Mouse (Mus musculus) C2C12 (cell line): ENCODE data around the gene Mpp2.

Experiments used
- CEBPB ChIP-seq: IDR thresholded peaks from one replicate; pipeline ENCODE4 v1.6.1; 2011; ENCODE audit warnings: low read depth, mild to moderate bottlenecking, control low read depth, moderate library complexity
- CTCF ChIP-seq: IDR thresholded peaks from one replicate; pipeline ENCODE4 v1.5.1; 2011; ENCODE audit not compliant: control insufficient read depth, insufficient read depth, insufficient read length
- FOSL1 ChIP-seq: IDR thresholded peaks from one replicate; pipeline ENCODE4 v1.8.0; 2011; ENCODE audit warnings: mild to moderate bottlenecking, low read length; ENCODE audit not compliant: poor library complexity, insufficient read depth, severe bottlenecking
- MAX ChIP-seq: IDR thresholded peaks from one replicate; pipeline ENCODE4 v1.6.1; 2011; ENCODE audit warnings: mild to moderate bottlenecking, control low read depth
- MYOD1 ChIP-seq: IDR thresholded peaks from one replicate; pipeline ENCODE4 v1.6.1; 2011; ENCODE audit warnings: low read depth; ENCODE audit not compliant: control insufficient read depth, insufficient read length
- MYOG ChIP-seq: IDR thresholded peaks from one replicate; pipeline ENCODE4 v1.6.1; 2011; ENCODE audit not compliant: control insufficient read depth, insufficient read length; ENCODE audit errors: extremely low read depth
- USF1 ChIP-seq: IDR thresholded peaks from one replicate; pipeline ENCODE4 v1.6.1; 2011; ENCODE audit warnings: low read depth, mild to moderate bottlenecking, control low read depth, moderate library complexity

DNA sequence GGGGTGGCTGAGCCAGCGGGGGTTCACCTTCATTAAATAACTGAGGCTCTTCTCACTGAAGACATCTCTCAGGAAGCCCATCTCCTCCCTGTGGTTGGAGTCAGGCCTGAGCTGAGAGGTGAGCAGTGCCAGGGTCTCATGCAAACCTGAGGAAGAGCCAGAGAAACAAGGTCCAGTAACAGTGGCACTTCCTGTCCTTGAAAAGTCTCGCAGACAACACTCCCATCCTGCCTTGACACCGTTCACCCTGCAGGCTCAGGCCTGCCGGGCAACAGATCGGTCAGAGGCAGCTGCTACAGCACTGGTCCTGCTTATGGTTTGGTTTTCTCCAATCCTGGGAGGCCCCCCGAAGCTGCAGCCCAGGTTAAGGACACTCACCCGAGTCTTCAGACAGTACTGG, 63.0 kb downstream of the Mpp2 start:
- TF ChIP-seq CTCF (no peak), USF1 (no peak), MAX (no peak), MYOG (no peak), CEBPB (no peak), MYOD1 (no peak), FOSL1 (no peak)
